Mouse (Mus musculus): ENCODE results near the gene Ttc12. TPM values are rescaled to one million over a fixed set of nuclear protein-coding genes. Genes with fewer than 3 reads are reported as not detected.

The Ttc12 gene
- polyA plus RNA-seq, 1 experiment from 2014 or later, result 2.5 TPM

GRCm38 (mm10) chr9:49426921-49427320 lies 59.1 kb downstream of the Ttc12 start, which contains the start of gene Ankk1:
Gene Ankk1, minus strand, starts transcription at chr9:49427021.
- no peak for ATAC-seq (ENCODE audit: low FRiP score)

GRCm38 (mm10) chr9:49425585-49425984 lies 60.4 kb downstream of the Ttc12 start:
- no peaks in the 10 kb centered on the region for H3K27me3 ChIP-seq
- no peak for ATAC-seq (ENCODE audit: low FRiP score)
- no peak overlapping the region for H3K9ac ChIP-seq
- H3K9me3 ChIP-seq, result no peaks in the 10 kb centered on the region
- no peaks in the 10 kb centered on the region for H3K4me1 ChIP-seq (replicated peaks)
- WGBS, result 45% methylated on average over 1 of the region's 1 CpGs
- H3K36me3 ChIP-seq, result no peaks in the 10 kb centered on the region
- H3K27ac ChIP-seq, result no peak overlapping the region
- no peak overlapping the region for H3K4me3 ChIP-seq
- H3K4me2 ChIP-seq, result no peak overlapping the region

More at GRCm38 (mm10) chr9:49426921-49427320, 59.1 kb downstream of the Ttc12 start, which contains the start of gene Ankk1:
- 89% methylated on average over 7 of the region's 7 CpGs for WGBS
- H3K9ac ChIP-seq, result no peak within 1 kb of the TSS
- no peak within 1 kb of the TSS for H3K4me3 ChIP-seq
- H3K36me3 ChIP-seq, result no peaks in the 10 kb centered on the region
- no peaks in the 10 kb centered on the region for H3K4me1 ChIP-seq (replicated peaks)
- no peaks in the 10 kb centered on the region for H3K9me3 ChIP-seq
- H3K27me3 ChIP-seq, result no peaks in the 10 kb centered on the region
- no peak within 1 kb of the TSS for H3K27ac ChIP-seq
- H3K4me2 ChIP-seq, result no peak within 1 kb of the TSS

GRCm38 (mm10) chr9:49423866-49424265 lies 62.2 kb downstream of the Ttc12 start:
- H3K27me3 ChIP-seq, result no peaks in the 10 kb centered on the region
- 96% methylated on average over 5 of the region's 5 CpGs for WGBS
- no peak overlapping the region for H3K27ac ChIP-seq
- H3K4me3 ChIP-seq, result no peak overlapping the region
- no peak for ATAC-seq (ENCODE audit: low FRiP score)
- H3K4me1 ChIP-seq (replicated peaks), result no peaks in the 10 kb centered on the region
- H3K9me3 ChIP-seq, result no peaks in the 10 kb centered on the region
- no peak overlapping the region for H3K4me2 ChIP-seq
- no peak overlapping the region for H3K9ac ChIP-seq
- no peaks in the 10 kb centered on the region for H3K36me3 ChIP-seq

GRCm38 (mm10) chr9:49410621-49411020 lies 75.4 kb downstream of the Ttc12 start:
- WGBS, result 87% methylated on average over 5 of the region's 5 CpGs
- Histone ChIP-seq H3K4me2 (no peak overlapping the region), H3K9me3 (no peaks in the 10 kb centered on the region), H3K27ac (no peak overlapping the region), H3K9ac (no peak overlapping the region), H3K4me1 (replicated peaks) (no peaks in the 10 kb centered on the region), H3K36me3 (no peaks in the 10 kb centered on the region), H3K27me3 (0 out of 2 replicates have a peak, but pooled peaks cover 2% of the 10 kb centered on the region), H3K4me3 (no peak overlapping the region)
- no peak for ATAC-seq (ENCODE audit: low FRiP score)

GRCm38 (mm10) chr9:49407028-49407427 lies 79.0 kb downstream of the Ttc12 start:
- no peak for ATAC-seq (ENCODE audit: low FRiP score)
- 91% methylated on average over 5 of the region's 5 CpGs for WGBS

GRCm38 (mm10) chr9:49403711-49404110 lies 82.3 kb downstream of the Ttc12 start:
- Histone ChIP-seq H3K27ac (no peak overlapping the region), H3K9ac (no peak overlapping the region), H3K4me3 (no peak overlapping the region), H3K36me3 (no peaks in the 10 kb centered on the region), H3K9me3 (no peaks in the 10 kb centered on the region), H3K27me3 (0 out of 2 replicates have a peak, but pooled peaks cover 2% of the 10 kb centered on the region), H3K4me1 (replicated peaks) (no peaks in the 10 kb centered on the region), H3K4me2 (no peak overlapping the region)
- 68% methylated on average over 2 of the region's 2 CpGs for WGBS
- ATAC-seq (ENCODE audit: low FRiP score), result no peak

More at GRCm38 (mm10) chr9:49407028-49407427, 79.0 kb downstream of the Ttc12 start:
- H3K9me3 ChIP-seq, result no peaks in the 10 kb centered on the region
- H3K9ac ChIP-seq, result no peak overlapping the region
- no peaks in the 10 kb centered on the region for H3K36me3 ChIP-seq
- no peak overlapping the region for H3K27ac ChIP-seq
- H3K4me3 ChIP-seq, result no peak overlapping the region
- no peaks in the 10 kb centered on the region for H3K4me1 ChIP-seq (replicated peaks)
- 0 out of 2 replicates have a peak, but pooled peaks cover 2% of the 10 kb centered on the region for H3K27me3 ChIP-seq
- H3K4me2 ChIP-seq, result no peak overlapping the region

- no peaks in the 10 kb centered on the region for H3K9me3 ChIP-seq
- ATAC-seq (ENCODE audit: low FRiP score), result no peak
- no peaks in the 10 kb centered on the region for H3K4me1 ChIP-seq (replicated peaks)
- H3K27me3 ChIP-seq, result no peaks in the 10 kb centered on the region
- H3K27ac ChIP-seq, result no peak overlapping the region
- H3K4me3 ChIP-seq, result no peak overlapping the region
- H3K36me3 ChIP-seq, result no peaks in the 10 kb centered on the region
- no peak overlapping the region for H3K9ac ChIP-seq
- no peak overlapping the region for H3K4me2 ChIP-seq
Measured at GRCm38 (mm10) chr9:49396006-49396405, 90.0 kb downstream of the Ttc12 start.

GRCm38 (mm10) chr9:49392242-49392641 lies 93.8 kb downstream of the Ttc12 start:
- Histone ChIP-seq H3K27ac (no peak overlapping the region), H3K4me3 (no peak overlapping the region), H3K9me3 (no peaks in the 10 kb centered on the region), H3K9ac (no peak overlapping the region), H3K36me3 (no peaks in the 10 kb centered on the region), H3K27me3 (no peaks in the 10 kb centered on the region), H3K4me1 (replicated peaks) (no peaks in the 10 kb centered on the region), H3K4me2 (no peak overlapping the region)
- WGBS, result 59% methylated on average over 2 of the region's 2 CpGs
- no peak for ATAC-seq (ENCODE audit: low FRiP score)

Other genes with a start within 250 kb of the Ttc12 start
- gene Gm4894, start 235.7 kb downstream of the Ttc12 start, polyA plus RNA-seq (2015; fragmentation: Nextera tagmentation; extraction: Ambion mirVana), result not detected in 2 replicates
- 2.5 and 3.0 TPM in 2 replicates for gene Drd2, start 145.6 kb downstream of the Ttc12 start, polyA plus RNA-seq (2015; fragmentation: Nextera tagmentation; extraction: Ambion mirVana)
- gene Ankk1, start 59.2 kb downstream of the Ttc12 start, polyA plus RNA-seq (2015; fragmentation: Nextera tagmentation; extraction: Ambion mirVana), result 0.06 TPM in 1 of 2 replicates, not detected in the other

Data from hindbrain, embryonic 13.5 days (tissue).